Mouse (Mus musculus): ENCODE measurements at regions not wholly inside any gene's neighbourhood (a gene's known extent, or its start where the extent isn't known, plus 50 kb on each side); places are given as distances from the start of the nearest gene placed in this dataset.

DNA sequence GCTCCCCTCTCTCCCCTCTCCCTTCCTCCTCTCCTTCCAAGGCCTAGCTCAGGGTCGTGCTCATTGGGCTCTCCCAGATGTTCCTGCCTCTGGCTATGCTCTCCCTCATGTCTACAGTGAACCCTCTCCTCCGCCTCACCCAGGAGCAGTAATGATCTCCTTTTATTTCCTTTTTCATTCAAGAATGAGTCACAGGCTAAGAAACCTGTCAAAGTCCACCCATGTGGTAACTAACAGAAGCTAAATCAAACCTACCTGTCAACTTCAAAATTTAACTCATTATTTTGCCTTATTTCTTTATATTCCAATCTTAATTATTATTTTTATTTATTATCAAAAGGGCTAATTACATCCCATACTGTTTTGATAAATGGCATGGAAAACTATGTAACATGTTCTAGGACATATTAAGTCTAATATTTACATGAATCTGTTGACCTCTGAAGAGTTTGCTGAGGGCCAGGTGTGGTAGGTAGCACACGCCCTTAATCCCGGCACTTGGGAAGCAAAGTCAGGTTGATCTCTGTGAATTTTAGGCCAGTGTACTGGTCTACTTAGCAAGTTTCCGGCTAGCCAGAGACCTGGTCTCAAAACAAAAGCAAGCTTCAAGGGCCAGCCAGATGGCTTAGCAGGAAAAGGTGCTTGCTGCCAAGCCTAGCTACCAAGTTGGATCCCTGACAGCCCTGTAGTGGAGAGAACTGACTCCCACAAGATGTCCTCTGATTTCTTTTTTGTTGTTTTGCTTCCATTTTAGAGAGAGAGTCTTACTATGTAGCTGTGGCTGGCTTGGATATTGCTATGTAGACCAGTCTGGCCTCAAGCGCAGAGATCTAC lies 51.9 kb upstream of the Slc16a1 start:
- DNase-seq (ENCODE audit: low read depth, low spot score): no peak

GRCm38 (mm10) chr3:104585303-104585702 lies 53.2 kb upstream of the Slc16a1 start:
- DNase-seq (ENCODE audit: low read depth, low spot score): no peak

- no peak for DNase-seq (ENCODE audit: low read depth, low spot score)
These were observed 55.2 kb upstream of the Slc16a1 start for GRCm38 (mm10) chr3:104583236-104583635.

DNA sequence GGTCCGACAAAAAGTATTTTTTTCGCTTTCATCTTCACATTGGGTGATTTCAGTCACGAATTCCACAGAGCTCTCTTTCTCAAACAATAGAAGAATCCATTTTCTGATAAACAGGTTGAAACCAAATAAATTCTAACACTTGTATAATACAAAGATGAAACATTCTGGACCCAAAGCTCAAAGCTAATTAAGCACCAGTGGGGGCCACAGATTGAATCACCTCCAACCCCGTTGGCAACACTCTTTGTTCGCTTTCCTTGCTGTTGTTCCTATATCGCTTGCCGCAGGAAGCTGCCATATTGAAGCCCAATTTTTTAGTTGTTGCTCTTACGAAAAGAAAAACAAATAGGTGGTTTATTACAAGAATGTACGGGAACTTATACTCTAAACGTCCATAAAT lies 55.9 kb upstream of the Slc16a1 start:
- no peak for DNase-seq (ENCODE audit: low read depth, low spot score)

GRCm38 (mm10) chr3:104579186-104579585 lies 59.3 kb upstream of the Slc16a1 start:
- DNase-seq (ENCODE audit: low read depth, low spot score): no peak

GRCm38 (mm10) chr3:104578374-104578773 lies 60.1 kb upstream of the Slc16a1 start:
- DNase-seq (ENCODE audit: low read depth, low spot score): no peak

DNA sequence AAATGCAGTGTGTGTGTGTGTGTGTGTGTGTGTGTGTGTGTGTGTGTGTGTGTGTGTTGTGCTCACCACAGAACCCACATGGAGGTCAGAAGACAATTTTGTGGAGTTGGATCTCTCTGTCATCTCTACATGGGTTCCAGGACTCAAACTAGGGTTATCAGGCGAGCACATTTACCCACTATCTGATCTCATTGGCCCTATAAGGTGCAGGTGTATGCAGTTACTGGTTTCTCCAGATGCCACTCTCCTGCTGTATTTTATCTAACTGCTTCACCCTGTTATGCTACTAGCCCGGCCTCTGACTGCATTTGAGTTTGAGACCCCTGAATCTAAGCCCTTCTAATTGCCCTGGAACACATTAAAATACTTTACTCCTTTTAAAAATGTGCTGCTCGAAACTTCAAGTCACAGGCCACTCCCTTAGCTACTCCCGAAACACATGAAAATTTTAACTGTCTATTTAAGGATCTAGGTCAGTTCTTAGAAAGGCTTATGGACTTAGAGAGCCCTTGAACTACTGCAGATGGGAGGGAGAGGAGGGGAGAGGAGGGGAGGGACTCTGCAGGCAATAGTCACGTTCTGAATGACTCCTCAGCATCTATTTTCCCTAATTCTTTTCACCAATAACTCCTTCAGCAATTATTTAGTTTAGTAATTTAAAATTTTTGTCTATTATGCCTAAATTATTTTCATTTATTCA lies 61.1 kb upstream of the Slc16a1 start:
- DNase-seq (ENCODE audit: low read depth, low spot score): no peak

- DNase-seq (ENCODE audit: low read depth, low spot score): no peak
These were observed 61.7 kb upstream of the Lrig2 start for GRCm38 (mm10) chr3:104573277-104573940.

- no peak for DNase-seq (ENCODE audit: low read depth, low spot score)
These were observed 60.4 kb upstream of the Lrig2 start for GRCm38 (mm10) chr3:104571935-104572631.

DNA sequence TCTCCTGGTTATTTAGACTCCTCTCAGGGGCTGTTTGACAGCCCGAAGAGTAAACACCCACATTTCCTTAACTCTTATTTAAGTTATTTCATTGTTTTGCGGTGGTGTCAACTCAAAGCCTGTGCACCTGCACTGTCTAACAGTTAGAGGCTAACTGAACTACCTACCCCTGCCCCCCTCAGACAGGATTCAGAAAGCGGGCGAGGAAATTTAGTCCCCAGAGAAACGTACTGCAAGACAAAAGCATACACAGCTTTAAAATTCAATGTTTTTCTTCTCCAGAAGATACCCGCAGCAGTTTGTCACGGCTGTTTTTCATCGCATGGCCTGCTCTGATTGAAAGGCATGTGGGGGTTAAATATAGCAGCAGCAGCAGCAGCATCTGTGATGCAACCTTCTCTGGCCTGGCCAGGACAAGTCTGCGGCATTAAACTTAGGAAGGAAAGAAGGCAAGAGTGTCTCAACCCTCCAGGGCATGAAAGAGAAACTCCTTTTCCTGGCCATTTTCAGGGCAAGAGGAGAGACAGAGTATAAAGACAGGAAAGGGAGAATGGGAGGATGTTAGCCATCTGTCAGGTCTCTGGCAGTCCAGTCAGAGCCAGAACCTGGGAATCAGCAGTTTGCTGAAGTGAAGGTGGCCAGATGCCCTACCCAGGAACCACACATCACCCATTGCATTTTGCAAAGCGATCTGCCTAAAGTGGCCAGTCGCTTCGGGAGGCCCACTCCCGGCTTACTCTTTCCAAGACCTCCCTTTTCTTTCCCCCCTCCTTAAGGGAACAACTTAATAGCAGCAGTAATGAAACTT lies 53.9 kb upstream of the Lrig2 start:
- DNase-seq (ENCODE audit: low read depth, low spot score): peak; percentile 13

DNA sequence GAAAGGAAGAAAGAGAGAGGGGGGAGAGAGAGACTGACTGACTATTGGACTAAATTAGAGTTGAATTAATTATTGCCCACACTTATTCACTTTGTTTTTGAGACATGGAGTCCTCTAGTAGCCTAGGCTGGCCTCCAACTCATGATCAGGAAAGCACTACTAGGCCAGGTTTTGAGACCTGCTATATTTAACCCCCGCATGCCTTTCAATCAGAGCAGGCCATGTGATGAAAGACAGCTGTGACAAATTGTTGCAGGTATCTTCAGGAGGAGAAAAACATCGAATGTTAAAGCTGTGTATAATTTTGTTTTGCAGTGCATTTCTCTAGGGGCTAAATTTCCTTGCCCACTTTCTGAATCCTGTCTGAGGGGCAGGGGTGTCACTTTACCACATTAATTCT lies 53.1 kb upstream of the Lrig2 start:
- no peak for DNase-seq (ENCODE audit: low read depth, low spot score)

- DNase-seq (ENCODE audit: low read depth, low spot score): no peak
These were observed 49.8 kb upstream of the Lrig2 start for GRCm38 (mm10) chr3:104561567-104561966.
